Mouse (Mus musculus): ENCODE results near the gene Angpt4. TPM values are rescaled to one million over a fixed set of nuclear protein-coding genes. Genes with fewer than 3 reads are reported as not detected.

Gene Angpt4
- polyA plus RNA-seq, 1 experiment from 2014 or later: 0.50 TPM

DNA sequence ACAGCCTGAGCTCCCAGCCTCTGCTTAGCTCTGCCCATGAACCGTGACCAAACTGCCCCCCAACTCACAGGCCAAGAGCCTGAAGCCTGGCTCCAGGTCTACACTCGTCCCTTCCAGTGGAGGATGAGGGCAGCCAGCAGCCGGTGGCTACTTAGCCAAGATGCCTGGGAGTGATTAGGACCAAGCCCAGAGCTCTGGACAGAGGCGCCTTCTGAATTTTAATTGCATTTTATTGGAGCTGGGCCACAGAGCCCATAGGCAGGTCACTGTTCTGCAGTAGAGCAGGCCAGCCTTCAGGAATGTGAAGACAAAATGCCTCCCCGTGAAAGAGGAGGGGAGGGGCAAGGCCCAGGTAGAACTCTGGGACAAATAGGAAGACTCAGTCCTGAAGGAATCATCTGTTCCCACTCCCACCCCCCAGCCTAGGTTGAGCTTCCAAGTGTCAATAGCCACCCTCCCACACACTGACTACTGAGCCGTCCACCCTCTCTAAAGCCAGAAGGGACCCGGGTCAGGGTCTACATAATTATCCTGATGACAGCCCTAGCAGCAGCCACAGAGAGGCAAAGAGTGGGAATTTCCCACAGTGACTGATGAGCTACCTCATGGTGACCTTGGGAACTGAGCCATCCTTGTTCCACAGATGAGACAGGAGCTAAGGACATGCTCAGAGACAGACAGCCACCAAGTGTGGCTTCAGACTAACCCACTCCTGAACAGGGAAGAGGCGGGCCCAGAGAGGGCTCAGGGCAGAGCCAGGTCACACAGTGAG is 16.6 kb upstream of the Angpt4 start:
- 59% methylated on average over 8 of the region's 8 CpGs for WGBS
- Histone ChIP-seq H3K4me3 (replicated peaks) (no peak overlapping the region), H3K27me3 (replicated peaks) (no peaks in the 10 kb centered on the region), H3K4me1 (peaks cover 18% of the 10 kb centered on the region), H3K9me3 (replicated peaks) (no peaks in the 10 kb centered on the region), H3K36me3 (no peaks in the 10 kb centered on the region), H3K27ac (replicated peaks) (no peak overlapping the region), H3K4me2 (no peak overlapping the region), H3K9ac (replicated peaks) (no peak overlapping the region)
- ATAC-seq (ENCODE audit: low FRiP score): peak; percentile 60; the same call in 1 of the 2 replicates

DNA sequence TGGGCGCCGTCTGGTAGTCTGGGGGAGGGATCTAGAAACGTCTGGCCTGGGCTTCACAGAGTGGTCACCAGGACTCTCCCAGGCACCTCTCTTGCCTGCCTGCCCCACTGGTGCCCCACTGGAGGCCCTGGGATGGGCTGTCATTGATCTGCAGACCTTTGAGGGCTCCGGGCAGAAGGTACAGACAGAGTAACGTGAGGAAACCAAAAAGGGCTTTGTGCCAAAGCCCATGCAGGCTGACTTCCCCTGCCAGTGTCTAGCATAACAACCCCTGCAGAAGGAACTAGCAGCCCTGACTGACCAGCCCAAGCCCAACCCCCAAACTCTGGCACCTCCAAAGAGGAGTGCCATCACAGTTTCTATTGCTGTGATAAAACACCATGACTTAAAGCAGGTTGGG is 15.1 kb upstream of the Angpt4 start:
- Histone ChIP-seq H3K9ac (replicated peaks) (no peak overlapping the region), H3K36me3 (no peaks in the 10 kb centered on the region), H3K27ac (replicated peaks) (no peak overlapping the region), H3K4me2 (no peak overlapping the region), H3K4me1 (peaks cover 18% of the 10 kb centered on the region), H3K4me3 (replicated peaks) (no peak overlapping the region), H3K27me3 (replicated peaks) (no peaks in the 10 kb centered on the region), H3K9me3 (replicated peaks) (no peaks in the 10 kb centered on the region)
- no peak for ATAC-seq (ENCODE audit: low FRiP score)
- WGBS: 74% methylated on average over 5 of the region's 5 CpGs

DNA sequence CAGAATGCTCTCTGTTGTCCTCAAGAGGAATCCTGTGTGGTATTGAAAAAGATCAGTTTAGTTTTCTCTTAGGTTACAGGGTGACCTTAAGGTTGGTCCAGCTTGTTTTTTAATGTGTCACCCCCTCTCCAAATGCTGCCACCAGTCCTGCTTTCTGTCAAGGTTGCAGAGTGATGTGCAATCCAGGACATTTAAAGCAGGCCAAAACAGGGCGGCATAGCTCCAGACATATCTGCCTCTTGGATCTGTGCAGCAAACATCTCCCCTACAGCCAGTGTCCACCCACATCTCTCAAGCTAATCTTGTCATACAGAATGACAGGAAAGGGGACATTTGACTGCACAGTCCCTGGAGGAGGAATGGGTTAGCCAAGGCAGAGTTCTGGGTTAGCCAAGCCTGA is 12.9 kb upstream of the Angpt4 start:
- H3K9ac ChIP-seq (replicated peaks): no peak overlapping the region
- no peak overlapping the region for H3K4me2 ChIP-seq
- WGBS: 85% methylated on average over 1 of the region's 1 CpGs
- H3K27me3 ChIP-seq (replicated peaks): no peaks in the 10 kb centered on the region
- no peak for ATAC-seq (ENCODE audit: low FRiP score)
- no peaks in the 10 kb centered on the region for H3K36me3 ChIP-seq
- H3K9me3 ChIP-seq (replicated peaks): no peaks in the 10 kb centered on the region
- peaks cover 12% of the 10 kb centered on the region for H3K4me1 ChIP-seq
- H3K4me3 ChIP-seq (replicated peaks): no peak overlapping the region
- no peak overlapping the region for H3K27ac ChIP-seq (replicated peaks)

DNA sequence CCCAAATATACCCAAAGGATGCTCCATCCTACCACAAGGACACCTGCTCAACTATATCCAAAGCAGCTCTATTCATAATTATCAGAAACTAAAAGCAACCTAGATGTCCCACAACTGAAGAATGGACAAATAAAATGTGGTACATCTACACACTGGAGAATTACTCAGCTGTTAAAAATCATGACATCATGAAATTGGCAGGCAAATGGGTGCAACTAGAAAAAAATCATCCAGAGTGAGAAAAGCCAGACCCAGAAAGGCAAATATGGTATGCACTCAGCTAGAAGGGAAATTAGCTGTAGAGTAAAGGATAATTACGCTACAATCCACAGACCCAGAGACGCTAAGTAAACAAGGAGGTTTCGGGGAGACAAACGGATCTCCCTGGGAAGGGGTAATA is 10.2 kb upstream of the Angpt4 start:
- H3K4me3 ChIP-seq (replicated peaks): no peak overlapping the region
- H3K9me3 ChIP-seq (replicated peaks): no peaks in the 10 kb centered on the region
- no peaks in the 10 kb centered on the region for H3K4me1 ChIP-seq
- no peak overlapping the region for H3K9ac ChIP-seq (replicated peaks)
- 61% methylated on average over 4 of the region's 4 CpGs for WGBS
- ATAC-seq (ENCODE audit: low FRiP score): no peak
- no peak overlapping the region for H3K27ac ChIP-seq (replicated peaks)
- no peak overlapping the region for H3K4me2 ChIP-seq
- no peaks in the 10 kb centered on the region for H3K27me3 ChIP-seq (replicated peaks)
- no peaks in the 10 kb centered on the region for H3K36me3 ChIP-seq

DNA sequence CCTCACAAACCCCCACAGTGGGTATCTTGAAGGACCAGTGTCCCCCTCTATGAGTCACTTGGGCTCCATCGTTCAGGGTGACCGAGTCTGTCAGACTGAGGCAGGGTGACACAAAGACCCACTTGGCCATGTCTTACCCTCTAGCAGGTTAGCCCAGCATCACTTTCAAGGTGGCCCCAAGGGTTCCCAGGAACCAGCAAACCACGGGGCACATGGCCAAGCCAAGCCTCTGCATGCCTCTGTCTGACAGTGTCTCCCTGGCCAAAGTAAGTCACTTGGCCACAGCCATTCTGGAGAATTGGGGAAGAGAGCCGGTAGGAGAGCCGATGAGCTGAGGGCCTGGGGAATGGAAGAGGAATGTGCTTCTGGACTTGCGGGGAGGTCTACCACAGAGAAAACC is 7.7 kb upstream of the Angpt4 start:
- Histone ChIP-seq H3K27me3 (replicated peaks) (no peaks in the 10 kb centered on the region), H3K9ac (replicated peaks) (no peak overlapping the region), H3K4me2 (no peak overlapping the region), H3K4me3 (replicated peaks) (no peak overlapping the region), H3K27ac (replicated peaks) (no peak overlapping the region), H3K36me3 (no peaks in the 10 kb centered on the region), H3K9me3 (replicated peaks) (no peaks in the 10 kb centered on the region), H3K4me1 (no peaks in the 10 kb centered on the region)
- no peak for ATAC-seq (ENCODE audit: low FRiP score)
- 87% methylated on average over 6 of the region's 6 CpGs for WGBS

DNA sequence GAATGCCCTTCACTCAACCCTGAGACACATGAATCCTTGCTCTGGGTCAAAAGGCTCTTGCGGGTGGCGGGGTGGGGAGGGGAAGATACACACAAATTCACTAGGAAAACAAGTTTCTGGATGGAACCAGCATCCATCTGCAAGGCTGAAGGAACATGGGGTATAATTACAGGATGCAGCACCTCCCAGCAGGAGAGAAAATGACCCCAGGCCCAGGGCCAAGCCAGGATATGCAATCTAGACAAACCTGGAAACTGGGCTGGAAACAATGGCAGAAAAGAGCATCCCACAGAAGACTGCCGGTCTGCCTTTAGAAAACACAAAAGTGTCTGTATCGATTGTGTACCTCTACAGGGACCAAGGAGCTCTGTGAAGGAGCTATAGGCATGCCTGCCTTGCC is 7.1 kb upstream of the Angpt4 start:
- Histone ChIP-seq H3K27me3 (replicated peaks) (no peaks in the 10 kb centered on the region), H3K9me3 (replicated peaks) (no peaks in the 10 kb centered on the region), H3K4me1 (no peaks in the 10 kb centered on the region), H3K4me2 (no peak overlapping the region), H3K9ac (replicated peaks) (no peak overlapping the region), H3K36me3 (no peaks in the 10 kb centered on the region), H3K4me3 (replicated peaks) (no peak overlapping the region), H3K27ac (replicated peaks) (no peak overlapping the region)
- 66% methylated on average over 4 of the region's 4 CpGs for WGBS
- ATAC-seq (ENCODE audit: low FRiP score): no peak

DNA sequence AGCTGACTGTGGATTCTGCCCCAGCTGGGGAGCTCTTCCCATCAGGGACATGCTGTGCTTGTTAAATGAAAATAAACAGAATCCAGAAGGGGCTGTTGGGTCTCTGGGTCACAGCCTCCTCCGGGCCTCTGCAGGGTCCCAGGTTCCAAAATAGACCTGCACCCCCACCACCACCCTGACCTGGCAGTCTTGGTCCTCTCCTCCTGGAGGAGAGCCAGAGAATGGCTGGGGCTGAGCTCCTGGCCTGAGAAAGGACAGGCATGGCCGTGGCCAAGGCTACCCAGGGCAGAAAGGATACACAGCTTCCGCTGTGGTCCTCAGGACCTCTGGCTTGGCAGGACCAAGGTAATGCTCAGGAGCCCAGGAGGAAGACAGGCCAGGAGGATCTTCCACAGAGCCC is 6.4 kb upstream of the Angpt4 start:
- no peak overlapping the region for H3K27ac ChIP-seq (replicated peaks)
- H3K27me3 ChIP-seq (replicated peaks): no peaks in the 10 kb centered on the region
- no peaks in the 10 kb centered on the region for H3K4me1 ChIP-seq
- no peak overlapping the region for H3K9ac ChIP-seq (replicated peaks)
- H3K36me3 ChIP-seq: no peaks in the 10 kb centered on the region
- H3K9me3 ChIP-seq (replicated peaks): no peaks in the 10 kb centered on the region
- ATAC-seq (ENCODE audit: low FRiP score): no peak
- no peak overlapping the region for H3K4me3 ChIP-seq (replicated peaks)
- 83% methylated on average over 3 of the region's 3 CpGs for WGBS
- no peak overlapping the region for H3K4me2 ChIP-seq

DNA sequence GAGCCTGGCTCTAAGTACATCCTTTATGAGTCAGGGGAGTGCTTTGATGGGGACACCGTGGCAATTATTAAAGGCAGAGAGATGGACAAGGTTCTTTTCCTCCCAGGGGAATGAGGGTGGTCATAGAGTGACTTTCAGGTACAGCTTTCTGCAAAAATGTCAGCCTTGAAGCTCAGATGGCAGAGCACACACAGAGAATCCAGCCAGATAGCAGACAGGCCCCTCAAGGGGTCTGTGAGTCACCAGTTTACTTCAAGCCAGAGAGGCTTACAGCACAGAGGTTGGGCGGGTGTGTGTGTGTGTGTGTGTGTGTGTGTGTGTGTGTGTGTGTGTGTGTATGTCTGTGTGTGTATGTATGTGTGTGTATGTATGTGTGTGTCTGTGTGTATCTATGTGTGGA is 4.0 kb upstream of the Angpt4 start:
- Histone ChIP-seq H3K9ac (replicated peaks) (no peak overlapping the region), H3K9me3 (replicated peaks) (no peaks in the 10 kb centered on the region), H3K36me3 (no peaks in the 10 kb centered on the region), H3K4me2 (no peak overlapping the region), H3K4me3 (replicated peaks) (no peak overlapping the region), H3K27me3 (replicated peaks) (no peaks in the 10 kb centered on the region; the same call in 1 of the 2 replicates), H3K27ac (replicated peaks) (no peak overlapping the region), H3K4me1 (peaks cover 5% of the 10 kb centered on the region; the same call in 1 of the 2 replicates)
- ATAC-seq (ENCODE audit: low FRiP score): no peak
- WGBS: 81% methylated on average over 2 of the region's 2 CpGs

DNA sequence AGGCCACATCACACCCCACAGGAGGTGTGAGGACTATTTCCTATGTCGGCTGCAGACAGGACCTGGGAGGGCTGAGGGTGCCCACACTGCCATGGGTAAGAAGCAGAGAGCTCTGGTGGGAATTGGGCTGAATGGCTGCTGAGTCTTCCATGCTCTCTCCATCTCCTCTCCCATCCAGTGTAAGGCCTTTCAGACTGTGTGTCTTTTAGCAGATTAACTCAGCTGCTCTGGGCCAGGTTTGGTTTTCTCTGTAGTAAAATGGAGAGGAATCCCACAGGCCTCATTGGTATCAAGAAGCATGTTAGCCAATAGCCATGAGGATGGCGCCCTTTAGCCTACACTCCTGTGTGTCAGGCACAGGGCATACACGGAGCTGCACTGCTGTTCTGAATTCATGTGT is 1.6 kb upstream of the Angpt4 start:
- no peaks in the 10 kb centered on the region for H3K9me3 ChIP-seq (replicated peaks)
- H3K9ac ChIP-seq (replicated peaks): no peak overlapping the region
- H3K4me1 ChIP-seq: peaks cover 5% of the 10 kb centered on the region; the same call in 1 of the 2 replicates
- H3K36me3 ChIP-seq: no peaks in the 10 kb centered on the region
- H3K4me2 ChIP-seq: no peak overlapping the region
- no peak overlapping the region for H3K27ac ChIP-seq (replicated peaks)
- H3K27me3 ChIP-seq (replicated peaks): no peaks in the 10 kb centered on the region; the same call in 1 of the 2 replicates
- no peak for ATAC-seq (ENCODE audit: low FRiP score)
- H3K4me3 ChIP-seq (replicated peaks): no peak overlapping the region
- 79% methylated on average over 3 of the region's 3 CpGs for WGBS

DNA sequence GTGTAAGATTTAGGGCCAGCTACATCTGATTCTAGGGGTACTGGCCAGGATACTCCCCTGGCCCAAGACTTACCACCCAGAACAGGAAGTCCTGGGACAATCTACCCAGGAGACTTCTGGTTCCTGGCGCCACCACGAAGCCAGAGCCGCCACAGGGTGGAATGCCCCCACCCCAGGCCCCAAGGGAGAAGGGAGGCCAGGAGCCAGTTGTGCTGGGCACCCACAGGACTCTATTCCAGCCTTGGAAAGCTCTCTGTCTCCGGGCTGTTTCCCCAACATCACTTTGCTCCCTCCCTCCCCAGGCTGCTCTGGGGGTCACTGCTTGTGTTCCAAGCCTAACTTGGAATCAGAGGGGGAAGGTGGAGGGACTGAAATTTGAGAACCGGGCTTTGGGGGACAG is 512 bp upstream of the Angpt4 start:
- no peaks in the 10 kb centered on the region; the same call in 1 of the 2 replicates for H3K27me3 ChIP-seq (replicated peaks)
- H3K36me3 ChIP-seq: no peaks in the 10 kb centered on the region
- H3K4me2 ChIP-seq: no peak overlapping the region
- no peak overlapping the region for H3K9ac ChIP-seq (replicated peaks)
- peaks cover 5% of the 10 kb centered on the region; the same call in 1 of the 2 replicates for H3K4me1 ChIP-seq
- no peak overlapping the region for H3K4me3 ChIP-seq (replicated peaks)
- H3K9me3 ChIP-seq (replicated peaks): no peaks in the 10 kb centered on the region
- ATAC-seq (ENCODE audit: low FRiP score): no peak
- WGBS: 70% methylated on average over 5 of the region's 5 CpGs
- no peak overlapping the region for H3K27ac ChIP-seq (replicated peaks)

DNA sequence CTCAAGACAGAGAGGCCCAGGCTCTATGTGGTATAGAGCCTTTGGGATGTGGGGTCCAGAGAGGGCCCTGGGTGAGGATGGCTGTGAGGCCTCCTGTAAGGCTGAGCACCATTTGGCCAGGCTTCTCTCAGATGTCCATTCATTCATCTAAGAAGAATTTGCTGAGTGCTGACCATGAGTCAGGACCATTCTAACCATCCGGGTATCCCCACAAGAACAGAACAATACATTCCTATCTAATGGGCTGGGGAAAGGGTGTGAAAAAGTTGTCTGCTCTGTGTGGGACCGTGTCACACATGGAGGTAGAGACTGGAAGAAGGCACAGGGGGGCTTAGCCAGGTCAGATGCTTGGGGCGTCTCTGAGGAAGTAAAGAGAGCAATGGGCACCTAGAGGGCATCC is 741 bp downstream of the Angpt4 start:
- Histone ChIP-seq H3K4me1 (peaks cover 14% of the 10 kb centered on the region), H3K27me3 (replicated peaks) (no peaks in the 10 kb centered on the region; the same call in 1 of the 2 replicates), H3K4me2 (no peak overlapping the region), H3K9me3 (replicated peaks) (no peaks in the 10 kb centered on the region), H3K4me3 (replicated peaks) (no peak overlapping the region), H3K9ac (replicated peaks) (no peak overlapping the region), H3K36me3 (no peaks in the 10 kb centered on the region), H3K27ac (replicated peaks) (no peak overlapping the region)
- 88% methylated on average over 3 of the region's 3 CpGs for WGBS
- no peak for ATAC-seq (ENCODE audit: low FRiP score)

DNA sequence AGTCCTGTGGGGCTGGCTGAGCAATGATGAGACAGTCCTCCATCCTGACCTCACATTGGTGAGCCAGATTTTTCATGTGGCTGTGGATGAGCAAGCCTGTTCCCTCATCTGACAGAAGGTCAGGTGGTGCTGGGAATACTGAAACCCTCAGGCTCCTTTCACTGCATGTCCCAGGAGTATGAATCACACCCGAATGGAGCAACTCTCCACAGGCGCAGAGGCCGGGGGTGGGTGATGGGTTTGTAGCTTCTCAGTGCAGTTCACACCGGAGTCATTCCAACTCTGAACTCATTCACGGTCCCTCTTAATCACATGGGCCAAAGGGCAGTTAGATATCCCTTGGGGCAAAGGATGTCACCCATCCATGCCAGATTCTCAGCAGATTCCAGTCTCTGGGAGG is 3.1 kb downstream of the Angpt4 start:
- peaks cover 15% of the 10 kb centered on the region for H3K4me1 ChIP-seq
- H3K36me3 ChIP-seq: no peaks in the 10 kb centered on the region
- whole genome bisulfite sequencing: 79% methylated on average over 5 of the region's 5 CpGs
- H3K9me3 ChIP-seq (replicated peaks): no peaks in the 10 kb centered on the region
- H3K4me2 ChIP-seq: no peak overlapping the region
- no peak overlapping the region for H3K4me3 ChIP-seq (replicated peaks)
- H3K27ac ChIP-seq (replicated peaks): no peak overlapping the region
- no peaks in the 10 kb centered on the region; the same call in 1 of the 2 replicates for H3K27me3 ChIP-seq (replicated peaks)
- no peak for ATAC-seq (ENCODE audit: low FRiP score)
- no peak overlapping the region for H3K9ac ChIP-seq (replicated peaks)

Data from neural tube, embryonic 15.5 days (tissue).